Mouse (Mus musculus) megakaryocyte-erythroid progenitor cell, adult 5-6 weeks (primary cell): ENCODE results near the gene Vcpkmt. TPM values are rescaled to one million over a fixed set of nuclear protein-coding genes. Genes with fewer than 3 reads are reported as not detected.
"Not testable (repeated sequence)": the region's sequence is repeated elsewhere in the genome, so short reads cannot be mapped to it uniquely, and the experiment has no call there.

Source experiments
- ATAC-seq: replicated peaks from 2 replicates; pipeline ENCODE4 v1.8.0; 2016; ENCODE audit warnings: mild to moderate bottlenecking, inconsistent platforms; ENCODE audit not compliant: severe bottlenecking, poor library complexity, low FRiP score, low TSS enrichment
- total RNA-seq, 2 experiments: library from RNA; stranded (forward) in 1 of 2; stranded (reverse) in 1 of 2; fragments of 200-1000, 215-1000 nt in 1 of 2; fragments of >200 nt in 1 of 2; fragmentation: Nextera tagmentation in 1 of 2; gene quantifications; 2 replicates each; pipeline ENCODE4 v1.2.3; 2014 to 2017

Vcpkmt gene
- total RNA-seq (2014; fragmentation: Nextera tagmentation) (15.5 and 21.3 TPM in 2 replicates), total RNA-seq (2017) (17.5 and 25.4 TPM in 2 replicates)

DNA sequence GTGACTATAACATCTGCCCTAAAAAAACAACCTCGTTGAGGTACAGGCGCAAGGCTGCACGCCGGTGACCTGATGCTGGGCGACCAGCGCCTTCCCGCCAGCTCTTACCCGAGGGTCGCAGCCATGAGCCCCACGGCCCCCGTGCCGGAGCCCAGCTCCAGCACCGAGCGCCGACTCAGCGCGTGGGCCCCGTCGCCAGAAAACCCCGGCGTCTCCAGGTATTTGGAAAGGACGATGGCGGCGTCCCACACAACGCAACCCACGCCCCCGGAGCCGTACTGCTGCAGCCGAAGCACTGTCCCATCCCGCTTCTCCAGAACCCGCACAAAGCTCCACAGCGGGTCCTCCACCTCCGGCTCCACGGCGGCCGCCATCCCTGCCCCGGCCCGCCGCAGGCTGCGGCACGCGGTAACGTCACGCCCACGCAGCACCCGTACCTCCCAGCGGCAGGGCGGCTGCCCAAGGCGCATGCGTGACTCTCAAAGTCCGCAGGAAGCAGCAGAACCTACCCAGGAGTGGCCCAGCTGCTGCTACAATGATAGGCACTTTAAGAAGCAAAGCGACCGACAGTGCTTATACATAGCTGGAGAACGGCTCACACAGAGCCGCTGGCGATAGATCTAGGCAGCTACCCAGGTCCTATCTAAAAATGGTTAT lies at the start of gene Vcpkmt:
Gene Vcpkmt (minus strand): TSS at position 416 of the 657 bp plus-strand sequence.
- ATAC-seq: peak; percentile 95

DNA sequence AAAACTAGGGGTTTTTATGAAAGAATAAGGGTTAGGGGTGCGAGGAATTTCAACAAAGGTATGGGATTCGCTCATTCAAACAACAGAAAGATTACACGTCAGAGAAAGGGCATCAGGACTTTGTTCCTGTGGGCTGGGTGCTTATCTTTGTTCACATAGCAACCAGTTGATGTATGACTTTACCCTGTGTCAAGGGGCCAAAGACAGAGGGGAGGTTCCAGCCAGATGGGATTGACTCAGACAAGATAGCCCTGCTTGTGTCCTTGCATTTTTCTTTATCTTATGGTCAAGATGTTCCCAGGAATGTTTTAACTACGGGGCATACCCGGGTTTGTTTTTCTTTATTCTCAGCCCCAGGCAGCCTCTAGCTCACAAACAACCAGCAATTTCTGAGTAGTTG lies 35.8 kb upstream of the Vcpkmt start:
- not testable (repeated sequence) for ATAC-seq

GRCm38 (mm10) chr12:69604367-69604766 lies 21.5 kb upstream of the Vcpkmt start:
- no peak for ATAC-seq

DNA sequence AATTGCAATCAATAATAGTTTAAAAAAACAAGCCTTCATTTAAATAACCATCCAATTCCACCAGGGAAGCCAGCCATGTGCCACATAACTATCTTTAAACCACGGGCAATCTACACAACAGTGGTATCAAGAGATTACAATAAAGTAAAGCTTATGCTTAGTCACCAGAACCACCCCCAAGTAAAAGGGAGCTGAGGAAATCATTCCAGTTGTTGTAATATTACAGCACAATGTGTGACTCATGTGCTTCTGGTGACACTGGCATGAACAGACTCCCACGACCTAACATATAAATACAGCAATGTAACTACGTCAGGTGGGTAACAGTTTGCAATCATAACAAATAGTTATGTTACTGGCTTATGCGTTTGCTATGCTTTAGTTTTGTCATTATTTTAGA lies 14.6 kb upstream of the Vcpkmt start:
- no peak for ATAC-seq

DNA sequence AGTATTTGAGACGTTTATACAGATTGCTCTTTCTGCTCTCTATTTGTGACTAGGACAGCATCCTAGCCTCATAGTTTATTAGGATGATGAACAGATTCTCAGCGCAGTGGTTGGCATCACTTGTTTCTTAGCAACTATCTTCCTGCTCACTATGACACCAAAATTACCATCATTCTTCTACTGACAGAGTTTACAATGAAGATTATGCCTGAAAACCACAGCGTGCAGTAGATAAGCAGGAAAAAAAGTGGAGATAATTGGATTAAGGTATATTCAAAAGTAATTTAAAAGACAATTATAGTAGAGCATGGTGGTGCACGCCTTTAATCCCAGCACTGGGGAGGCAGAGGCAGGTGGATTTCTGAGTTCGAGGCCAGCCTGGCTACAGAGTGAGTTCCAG lies 10.3 kb upstream of the Vcpkmt start:
- no peak for ATAC-seq

DNA sequence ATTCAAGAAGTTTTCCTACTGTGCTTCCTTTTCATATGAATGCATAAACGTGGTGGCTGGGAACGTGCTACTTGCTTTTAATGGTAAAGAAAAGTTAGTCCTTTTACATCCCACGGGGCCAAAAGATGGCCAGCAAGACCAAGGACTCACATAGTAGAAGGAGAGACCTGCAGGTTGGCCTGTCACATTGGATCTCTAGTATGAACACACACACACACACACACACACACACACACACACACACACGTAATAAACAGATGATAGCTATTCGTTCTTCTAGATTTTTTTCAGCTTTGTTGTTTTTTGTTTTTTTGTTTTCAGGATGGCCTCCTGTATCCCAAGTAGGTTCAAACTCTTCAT lies 422 bp upstream of the Vcpkmt start:
- ATAC-seq: no peak

DNA sequence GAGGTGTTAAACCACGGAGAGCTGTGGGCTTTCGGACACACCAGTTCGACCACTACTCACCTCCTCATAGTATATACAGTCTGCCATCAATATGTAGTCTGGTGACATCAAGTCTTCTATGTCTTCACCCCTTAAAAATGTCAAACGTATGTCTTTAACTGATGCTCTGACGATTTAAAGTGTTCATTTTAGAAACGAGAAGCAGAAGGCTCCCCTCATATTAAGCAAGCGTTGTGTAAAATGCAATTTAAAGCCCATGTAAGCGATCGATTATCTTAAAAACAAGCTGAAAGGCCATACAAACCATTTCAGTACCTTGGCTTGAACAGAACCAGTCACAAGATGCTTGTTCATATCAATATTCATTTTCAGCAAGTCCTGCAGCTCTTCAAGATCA lies 614 bp downstream of the Vcpkmt start:
- no peak for ATAC-seq

GRCm38 (mm10) chr12:69579623-69580022 lies 3.2 kb downstream of the Vcpkmt start:
- peak; percentile 65 for ATAC-seq

GRCm38 (mm10) chr12:69576120-69576627 lies 6.7 kb downstream of the Vcpkmt start:
- ATAC-seq: no peak

GRCm38 (mm10) chr12:69573916-69574881 lies 8.6 kb downstream of the Vcpkmt start:
- ATAC-seq: peak; percentile 62; the same call in 1 of the 2 replicates

- no peak for ATAC-seq
Measured at GRCm38 (mm10) chr12:69573271-69573670, 9.6 kb downstream of the Vcpkmt start.

- ATAC-seq: no peak
Measured at GRCm38 (mm10) chr12:69569926-69570325, 12.9 kb downstream of the Vcpkmt start.

GRCm38 (mm10) chr12:69568266-69568665 lies 14.6 kb downstream of the Vcpkmt start:
- peak; percentile 72 for ATAC-seq

- not testable (repeated sequence) for ATAC-seq
Measured at GRCm38 (mm10) chr12:69561006-69561405, 21.8 kb downstream of the Vcpkmt start.

GRCm38 (mm10) chr12:69556221-69556861 lies 26.5 kb downstream of the Vcpkmt start:
- ATAC-seq: no peak

DNA sequence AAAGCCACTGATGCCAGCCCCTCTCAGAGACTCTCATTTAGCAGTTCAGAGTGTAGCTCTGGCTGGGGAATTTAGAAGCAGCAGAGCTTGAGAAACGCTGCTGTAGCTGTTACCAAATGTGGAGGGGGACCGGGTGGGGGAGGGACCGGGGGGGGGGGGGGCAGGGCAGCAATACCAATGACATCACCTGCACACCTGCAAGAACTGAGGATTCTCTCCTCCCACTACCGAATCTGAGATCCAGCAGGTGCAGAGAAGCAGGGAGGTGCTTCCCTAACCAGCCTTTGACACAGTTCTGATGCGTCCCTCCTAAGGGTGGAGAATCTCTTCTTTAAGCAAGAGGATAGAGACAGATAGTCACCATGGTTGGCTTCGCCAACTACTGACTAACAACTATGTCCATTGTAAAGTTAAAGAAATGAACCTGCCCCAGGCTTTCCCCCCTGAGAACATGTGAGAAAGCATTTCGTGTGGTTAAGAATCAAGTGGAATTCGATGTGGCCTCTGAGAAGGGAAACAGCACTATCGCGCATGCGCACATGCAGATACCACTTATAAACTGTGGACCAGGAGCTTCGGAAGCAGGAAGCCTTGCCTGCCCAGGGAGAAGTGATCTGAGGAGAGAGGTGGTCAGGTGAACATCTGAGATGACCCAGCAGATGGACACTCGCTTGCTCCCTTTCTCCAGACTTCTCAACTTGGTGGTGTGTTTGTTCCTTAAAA lies 37.2 kb downstream of the Vcpkmt start:
- no peak for ATAC-seq

- ATAC-seq: no peak
Measured at GRCm38 (mm10) chr12:69544994-69545393, 37.8 kb downstream of the Vcpkmt start.

- no peak for ATAC-seq
Measured at GRCm38 (mm10) chr12:69544562-69544961, 38.3 kb downstream of the Vcpkmt start.

DNA sequence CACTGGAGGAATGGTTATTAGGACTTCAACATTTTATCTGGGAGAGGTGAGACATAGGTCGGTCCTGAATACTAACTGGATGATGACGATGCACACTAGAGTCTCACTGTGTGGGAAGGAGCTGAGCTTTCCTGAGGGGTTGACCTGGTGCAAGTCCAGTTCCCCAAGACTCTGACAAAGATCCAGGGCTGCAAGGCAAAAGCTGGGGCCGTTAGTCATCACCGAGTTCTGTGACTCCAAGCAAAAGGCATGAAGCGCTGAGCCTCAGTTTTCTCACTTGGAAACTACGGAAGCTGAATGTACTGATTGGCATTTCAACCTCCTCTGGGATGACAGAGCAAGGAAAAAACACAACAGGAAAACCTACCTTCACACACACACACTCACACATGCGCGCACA lies 40.5 kb downstream of the Vcpkmt start:
- no peak for ATAC-seq
